Mouse (Mus musculus): ENCODE measurements around the gene Tmem167b. TPM values are rescaled to one million over a fixed set of nuclear protein-coding genes. Genes with fewer than 3 reads are reported as not detected.

Gene Tmem167b
- polyA plus RNA-seq, 1 experiment from 2014 or later, result 23.0 TPM

- H3K9me3 ChIP-seq (ENCODE audit: control insufficient read depth, low read length), result no peaks in the 10 kb centered on the region
- no peak overlapping the region for H3K4me3 ChIP-seq (ENCODE audit: low read depth, low read length)
- H3K4me2 ChIP-seq, result no peak overlapping the region
- no peak overlapping the region for H3K9ac ChIP-seq (ENCODE audit: low read depth, low read length)
- ATAC-seq (replicated peaks; ENCODE audit: low FRiP score) (no peak), DNase-seq (ENCODE audit: low spot score) (no peak)
- H3K27me3 ChIP-seq (replicated peaks; ENCODE audit: control insufficient read depth, insufficient read depth, low read length), result 0 out of 2 replicates have a peak, but pooled peaks cover 3% of the 10 kb centered on the region
- WGBS, result 91% methylated on average over 8 of the region's 8 CpGs
- H3K27ac ChIP-seq (ENCODE audit: low read depth, low read length), result no peak overlapping the region
- no peaks in the 10 kb centered on the region for H3K36me3 ChIP-seq (ENCODE audit: control insufficient read depth, insufficient read depth, low read length)
- H3K4me1 ChIP-seq (replicated peaks; ENCODE audit: control insufficient read depth, insufficient read depth, low read length), result no peaks in the 10 kb centered on the region
Observed at GRCm38 (mm10) chr3:108528489-108528888, 33.8 kb downstream of the Tmem167b start.

- Histone ChIP-seq H3K9ac (ENCODE audit: low read depth, low read length) (no peak overlapping the region), H3K4me1 (replicated peaks; ENCODE audit: control insufficient read depth, insufficient read depth, low read length) (no peaks in the 10 kb centered on the region), H3K27ac (ENCODE audit: low read depth, low read length) (no peak overlapping the region), H3K36me3 (ENCODE audit: control insufficient read depth, insufficient read depth, low read length) (no peaks in the 10 kb centered on the region), H3K27me3 (replicated peaks; ENCODE audit: control insufficient read depth, insufficient read depth, low read length) (no peaks in the 10 kb centered on the region), H3K4me3 (ENCODE audit: low read depth, low read length) (no peak overlapping the region), H3K9me3 (ENCODE audit: control insufficient read depth, low read length) (no peaks in the 10 kb centered on the region), H3K4me2 (no peak overlapping the region)
- no peak for DNase-seq (ENCODE audit: low spot score)
- ATAC-seq (replicated peaks; ENCODE audit: low FRiP score), result no peak
- WGBS, result 79% methylated on average over 4 of the region's 4 CpGs
Observed at GRCm38 (mm10) chr3:108523415-108523814, 38.9 kb downstream of the Tmem167b start.

GRCm38 (mm10) chr3:108518276-108518675 is 44.0 kb downstream of the Tmem167b start:
- Histone ChIP-seq H3K4me2 (no peak overlapping the region), H3K9ac (ENCODE audit: low read depth, low read length) (no peak overlapping the region), H3K4me1 (replicated peaks; ENCODE audit: control insufficient read depth, insufficient read depth, low read length) (no peaks in the 10 kb centered on the region), H3K27me3 (replicated peaks; ENCODE audit: control insufficient read depth, insufficient read depth, low read length) (no peaks in the 10 kb centered on the region), H3K36me3 (ENCODE audit: control insufficient read depth, insufficient read depth, low read length) (no peaks in the 10 kb centered on the region), H3K27ac (ENCODE audit: low read depth, low read length) (no peak overlapping the region), H3K9me3 (ENCODE audit: control insufficient read depth, low read length) (no peaks in the 10 kb centered on the region), H3K4me3 (ENCODE audit: low read depth, low read length) (no peak overlapping the region)
- no peak for ATAC-seq (replicated peaks; ENCODE audit: low FRiP score)
- DNase-seq (ENCODE audit: low spot score), result no peak
- WGBS, result 67% methylated on average over 4 of the region's 4 CpGs

- no peak overlapping the region for H3K4me2 ChIP-seq
- ATAC-seq (replicated peaks; ENCODE audit: low FRiP score) (no peak), DNase-seq (ENCODE audit: low spot score) (no peak)
- H3K9me3 ChIP-seq (ENCODE audit: control insufficient read depth, low read length), result no peaks in the 10 kb centered on the region
- H3K4me3 ChIP-seq (ENCODE audit: low read depth, low read length), result no peak overlapping the region
- no peaks in the 10 kb centered on the region for H3K36me3 ChIP-seq (ENCODE audit: control insufficient read depth, insufficient read depth, low read length)
- no peak overlapping the region for H3K9ac ChIP-seq (ENCODE audit: low read depth, low read length)
- H3K27ac ChIP-seq (ENCODE audit: low read depth, low read length), result no peak overlapping the region
- 70% methylated on average over 3 of the region's 3 CpGs for WGBS
- H3K4me1 ChIP-seq (replicated peaks; ENCODE audit: control insufficient read depth, insufficient read depth, low read length), result no peaks in the 10 kb centered on the region
- no peaks in the 10 kb centered on the region for H3K27me3 ChIP-seq (replicated peaks; ENCODE audit: control insufficient read depth, insufficient read depth, low read length)
Observed at GRCm38 (mm10) chr3:108513465-108513864, 48.8 kb downstream of the Tmem167b start.

- Histone ChIP-seq H3K9ac (ENCODE audit: low read depth, low read length) (no peak overlapping the region), H3K4me2 (no peak overlapping the region), H3K4me1 (replicated peaks; ENCODE audit: control insufficient read depth, insufficient read depth, low read length) (no peaks in the 10 kb centered on the region), H3K27ac (ENCODE audit: low read depth, low read length) (no peak overlapping the region), H3K9me3 (ENCODE audit: control insufficient read depth, low read length) (no peaks in the 10 kb centered on the region), H3K36me3 (ENCODE audit: control insufficient read depth, insufficient read depth, low read length) (no peaks in the 10 kb centered on the region), H3K4me3 (ENCODE audit: low read depth, low read length) (no peak overlapping the region), H3K27me3 (replicated peaks; ENCODE audit: control insufficient read depth, insufficient read depth, low read length) (no peaks in the 10 kb centered on the region)
- ATAC-seq (replicated peaks; ENCODE audit: low FRiP score) (no peak), DNase-seq (ENCODE audit: low spot score) (no peak)
- 47% methylated on average over 9 of the region's 9 CpGs for WGBS
Observed at GRCm38 (mm10) chr3:108510716-108511483, 51.4 kb downstream of the Tmem167b start.

- Histone ChIP-seq H3K9me3 (ENCODE audit: control insufficient read depth, low read length) (no peaks in the 10 kb centered on the region), H3K9ac (ENCODE audit: low read depth, low read length) (no peak overlapping the region), H3K27me3 (replicated peaks; ENCODE audit: control insufficient read depth, insufficient read depth, low read length) (no peaks in the 10 kb centered on the region), H3K27ac (ENCODE audit: low read depth, low read length) (no peak overlapping the region), H3K4me3 (ENCODE audit: low read depth, low read length) (no peak overlapping the region), H3K4me2 (no peak overlapping the region), H3K4me1 (replicated peaks; ENCODE audit: control insufficient read depth, insufficient read depth, low read length) (no peaks in the 10 kb centered on the region), H3K36me3 (ENCODE audit: control insufficient read depth, insufficient read depth, low read length) (no peaks in the 10 kb centered on the region)
- no peak for ATAC-seq (replicated peaks; ENCODE audit: low FRiP score)
- DNase-seq (ENCODE audit: low spot score), result no peak
- 31% methylated on average over 2 of the region's 2 CpGs for WGBS
Observed at GRCm38 (mm10) chr3:108510156-108510555, 52.1 kb downstream of the Tmem167b start.

GRCm38 (mm10) chr3:108508745-108509474 is 53.4 kb downstream of the Tmem167b start:
- no peak for ATAC-seq (replicated peaks; ENCODE audit: low FRiP score)
- DNase-seq (ENCODE audit: low spot score), result no peak
- H3K4me2 ChIP-seq, result no peak overlapping the region
- H3K27ac ChIP-seq (ENCODE audit: low read depth, low read length), result no peak overlapping the region
- H3K4me3 ChIP-seq (ENCODE audit: low read depth, low read length), result no peak overlapping the region
- no peaks in the 10 kb centered on the region for H3K9me3 ChIP-seq (ENCODE audit: control insufficient read depth, low read length)
- WGBS, result 79% methylated on average over 3 of the region's 4 CpGs
- no peaks in the 10 kb centered on the region for H3K4me1 ChIP-seq (replicated peaks; ENCODE audit: control insufficient read depth, insufficient read depth, low read length)
- no peaks in the 10 kb centered on the region for H3K27me3 ChIP-seq (replicated peaks; ENCODE audit: control insufficient read depth, insufficient read depth, low read length)
- H3K9ac ChIP-seq (ENCODE audit: low read depth, low read length), result no peak overlapping the region
- no peaks in the 10 kb centered on the region for H3K36me3 ChIP-seq (ENCODE audit: control insufficient read depth, insufficient read depth, low read length)
